Mouse (Mus musculus) c-Kit-negative CD71-positive TER-119-positive erythroid progenitor cells, embryonic 14.5 days (primary cell): ENCODE measurements around the gene Gm48552.
A peak's percentile ranks its signal among the peaks of the same experiment; 100 is the strongest.

Experiments used
- DNase-seq: peaks from one replicate; pipeline ENCODE4 v3.0.0-alpha.2; 2013; ENCODE audit warnings: low read depth, low spot score

The Gm48552 gene

GRCm38 (mm10) chr10:81431526-81432168, 42.8 kb downstream of the Gm48552 start:
- no peak for DNase-seq

- DNase-seq: no peak
These were observed 43.5 kb downstream of the Gm48552 start for GRCm38 (mm10) chr10:81432169-81432867.

- peak; percentile 45 for DNase-seq
These were observed 44.1 kb downstream of the Gm48552 start for GRCm38 (mm10) chr10:81432868-81433262.

- no peak for DNase-seq
These were observed 44.9 kb downstream of the Gm48552 start for GRCm38 (mm10) chr10:81433541-81434289.

- DNase-seq: no peak
These were observed 45.8 kb downstream of the Gm48552 start for GRCm38 (mm10) chr10:81434361-81435263.

- DNase-seq: no peak
These were observed 46.6 kb downstream of the Gm48552 start for GRCm38 (mm10) chr10:81435436-81435835.
